Mouse (Mus musculus) frontal cortex, postnatal 36 days (tissue): Measurements from ENCODE around the gene Rad23b.
"Not testable (repeated sequence)": the region's sequence is repeated elsewhere in the genome, so short reads cannot be mapped to it uniquely, and the experiment has no call there.

Source experiments
- DNase-seq, 2 experiments: peaks; one replicate each; pipeline ENCODE4 v3.0.0; 2022; ENCODE audit warnings: low spot score in 2 of 2

Rad23b gene

GRCm38 (mm10) chr4:55355845-55356244 lies 6.0 kb downstream of the Rad23b start:
- DNase-seq = no peak

- DNase-seq = no peak
Measured at GRCm38 (mm10) chr4:55356726-55357125, 6.9 kb downstream of the Rad23b start.

GRCm38 (mm10) chr4:55363866-55364265 lies 14.0 kb downstream of the Rad23b start:
- DNase-seq = no peak

- no peak for DNase-seq
Measured at GRCm38 (mm10) chr4:55364374-55364773, 14.5 kb downstream of the Rad23b start.

- no peak for DNase-seq
Measured at GRCm38 (mm10) chr4:55366014-55366413, 16.2 kb downstream of the Rad23b start.

- DNase-seq = no peak
Measured at GRCm38 (mm10) chr4:55370127-55370526, 20.3 kb downstream of the Rad23b start.

GRCm38 (mm10) chr4:55371355-55371754 lies 21.5 kb downstream of the Rad23b start:
- no peak for DNase-seq

- DNase-seq = no peak
Measured at GRCm38 (mm10) chr4:55382350-55382749, 32.5 kb downstream of the Rad23b start.

GRCm38 (mm10) chr4:55386768-55387167 lies 36.9 kb downstream of the Rad23b start:
- DNase-seq = no peak

- DNase-seq = no peak
Measured at GRCm38 (mm10) chr4:55391480-55391879, 41.6 kb downstream of the Rad23b start.

GRCm38 (mm10) chr4:55392445-55392844 lies 42.6 kb downstream of the Rad23b start:
- no peak for DNase-seq

GRCm38 (mm10) chr4:55397911-55398762 lies 48.3 kb downstream of the Rad23b start:
- DNase-seq = no peak

- DNase-seq = no peak
Measured at GRCm38 (mm10) chr4:55398901-55399300, 49.1 kb downstream of the Rad23b start.

GRCm38 (mm10) chr4:55405329-55405728 lies 55.5 kb downstream of the Rad23b start:
- no peak for DNase-seq

- no peak for DNase-seq
Measured at GRCm38 (mm10) chr4:55406558-55406957, 56.7 kb downstream of the Rad23b start.

GRCm38 (mm10) chr4:55408081-55408480 lies 58.2 kb downstream of the Rad23b start:
- peak; percentile 55 to 73 for DNase-seq

GRCm38 (mm10) chr4:55409025-55409424 lies 59.2 kb downstream of the Rad23b start:
- no peak for DNase-seq

- DNase-seq = not testable (repeated sequence)
Measured at GRCm38 (mm10) chr4:55409578-55410224, 59.9 kb downstream of the Rad23b start.

GRCm38 (mm10) chr4:55415864-55416263 lies 66.0 kb downstream of the Rad23b start:
- no peak for DNase-seq

GRCm38 (mm10) chr4:55426250-55426649 lies 76.4 kb downstream of the Rad23b start:
- DNase-seq = no peak
